In genomic region chr2:70838536-70839216, GRCm38 (mm10) we compare ENCODE assay signal across 8 mouse cellular contexts. TPM values are rescaled to one million over a fixed set of nuclear protein-coding genes. Genes with fewer than 3 reads are reported as not detected.
A peak's percentile ranks its signal among the peaks of the same experiment; 100 is the strongest.
DNase-seq lines count a peak whose midpoint lies in the region; ATAC-seq and TF ChIP-seq lines count a peak whose summit lies in the region.

No protein-coding gene starts in this region.

- 21% methylated on average over 12 of the region's 12 CpGs for WGBS in intestine, embryonic 15.5 days
- 38% methylated on average over 12 of the region's 12 CpGs for WGBS in midbrain, postnatal 0 days

- peak overlapping the region; percentile 46 for H3K4me2 ChIP-seq in intestine, embryonic 15.5 days (replicated peaks)
- no peak overlapping the region for H3K4me2 ChIP-seq in midbrain, postnatal 0 days (ENCODE audit: low read depth, low read length, poor library complexity, severe bottlenecking)

- no peak overlapping the region for H3K9ac ChIP-seq in intestine, embryonic 15.5 days
- no peak overlapping the region for H3K9ac ChIP-seq in midbrain, postnatal 0 days (replicated peaks; ENCODE audit: low read length, poor library complexity, severe bottlenecking)

- H3K4me3 ChIP-seq in intestine, embryonic 15.5 days (replicated peaks), result no peak overlapping the region
- no peak overlapping the region for H3K4me3 ChIP-seq in midbrain, postnatal 0 days (ENCODE audit: low read depth, low read length)

- no peaks in the 10 kb centered on the region for H3K36me3 ChIP-seq in intestine, embryonic 15.5 days
- no peaks in the 10 kb centered on the region for H3K36me3 ChIP-seq in midbrain, postnatal 0 days (ENCODE audit: insufficient read depth, low read length)

- TF ChIP-seq CTCF in midbrain, postnatal 0 days (IDR thresholded peaks at IDR 0.05), result no peak

- H3K27ac ChIP-seq in intestine, embryonic 15.5 days, result peak overlapping the region; percentile 75
- H3K27ac ChIP-seq in midbrain, postnatal 0 days (ENCODE audit: low read depth, low read length), result no peak overlapping the region

- DNase-seq in embryo, embryonic 11 days, result peak; percentile 34
- DNase-seq in embryo, embryonic 9.5 days (ENCODE audit: extremely low spot score), result no peak
- DNase-seq in CD4-positive helper T cell, adult 2 months (ENCODE audit: low read depth, low spot score), result peak; percentile 62
- DNase-seq in midbrain, postnatal 0 days (ENCODE audit: low spot score), result no peak
- no peak for DNase-seq in gastrocnemius, adult 8-10 months (ENCODE audit: low spot score in 2 of 2)

- no peaks in the 10 kb centered on the region for H3K9me3 ChIP-seq in intestine, embryonic 15.5 days
- H3K9me3 ChIP-seq in midbrain, postnatal 0 days (ENCODE audit: low read length), result no peaks in the 10 kb centered on the region

- no peaks in the 10 kb centered on the region for H3K27me3 ChIP-seq in intestine, embryonic 15.5 days (replicated peaks)
- no peaks in the 10 kb centered on the region for H3K27me3 ChIP-seq in midbrain, postnatal 0 days (ENCODE audit: insufficient read depth, low read length)

- H3K4me1 ChIP-seq in intestine, embryonic 15.5 days (replicated peaks), result peaks cover 5% of the 10 kb centered on the region; the same call in 1 of the 2 replicates
- H3K4me1 ChIP-seq in midbrain, postnatal 0 days (ENCODE audit: insufficient read depth, low read length), result no peaks in the 10 kb centered on the region

- peak; percentile 89 for ATAC-seq in intestine, embryonic 15.5 days
- ATAC-seq in megakaryocyte, adult 5-6 weeks (ENCODE audit: poor library complexity, severe bottlenecking), result peak; percentile 38; the same call in 1 of the 2 replicates
- ATAC-seq in cerebellum, adult (ENCODE audit: insufficient number of reproducible peaks, low FRiP score, low TSS enrichment), result no peak
- no peak for ATAC-seq in midbrain, postnatal 0 days (ENCODE audit: low FRiP score)

RNA-seq across cellular contexts. Expression of gene Tlk1, which starts 13.1 kb away (rescaled TPM):
- polyA plus RNA-seq in intestine, embryonic 15.5 days (2015; fragmentation: Nextera tagmentation; extraction: Ambion mirVana), result 36.4 and 45.7 TPM in 2 replicates
- 69.5 and 73.3 TPM in 2 replicates for total RNA-seq in megakaryocyte, adult 5-6 weeks (2015)
- total RNA-seq in megakaryocyte, adult 5-6 weeks (2017), result 43.1 and 61.4 TPM in 2 replicates
- 22.1 and 34.2 TPM in 2 replicates for total RNA-seq in midbrain, postnatal 0 days (2014; rRNA removed)
- polyA plus RNA-seq in midbrain, postnatal 0 days (2015; fragmentation: Nextera tagmentation; extraction: Ambion mirVana), result 18.6 and 25.0 TPM in 2 replicates
- 10 to 100 TPM; 37.8 to 44.5 (median 40.8) TPM for total RNA-seq in gastrocnemius, adult 8-10 months (2022)

Comparison
In these comparisons a context has a peak if more than half of its experiments do, and no peak if none do; other contexts are left out.
1. DNase-seq: peak in embryo, embryonic 11 days (single experiment) and CD4-positive helper T cell, adult 2 months (single experiment); none in embryo, embryonic 9.5 days (single experiment), midbrain, postnatal 0 days (single experiment) and gastrocnemius, adult 8-10 months (0 of 2).
2. ATAC-seq: peak in intestine, embryonic 15.5 days (single experiment) and megakaryocyte, adult 5-6 weeks (single experiment); none in cerebellum, adult (single experiment) and midbrain, postnatal 0 days (single experiment).